ENCODE assay signal across 16 mouse cellular contexts in the genomic region with DNA sequence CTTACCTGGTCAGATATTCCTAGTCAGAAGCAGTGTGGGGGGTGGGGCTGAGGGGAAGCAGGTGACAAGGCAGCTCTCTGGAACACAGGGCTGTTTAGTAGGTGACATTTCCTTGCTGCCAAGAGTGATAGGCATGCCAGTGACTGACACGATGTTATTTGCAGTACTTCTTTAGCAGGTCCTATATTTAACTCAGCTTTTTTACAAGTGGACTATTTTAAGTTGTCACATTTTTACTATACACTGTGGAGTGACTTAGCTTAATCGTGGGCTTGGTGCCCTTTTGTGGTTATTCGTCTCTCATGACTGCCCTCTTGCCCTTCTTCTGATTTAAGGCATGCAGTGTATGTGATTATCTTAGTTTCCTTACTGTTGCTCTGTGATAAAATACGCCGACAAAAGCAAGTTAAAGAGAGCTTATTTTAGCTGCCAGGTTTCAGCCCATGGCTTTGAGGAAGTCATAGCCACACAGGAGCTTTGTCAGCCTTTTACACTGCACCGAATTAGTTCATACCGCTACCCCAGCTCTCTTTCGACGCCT. TPM values are rescaled to one million over a fixed set of nuclear protein-coding genes. Genes with fewer than 3 reads are reported as not detected.
A peak's percentile ranks its signal among the peaks of the same experiment; 100 is the strongest.
DNase-seq lines count a peak whose midpoint lies in the region; ATAC-seq lines count a peak whose summit lies in the region.
"Had no signal": no experiment of that assay in that cellular context is flagged by ENCODE, and none has a peak within 500 bp of the region (broad histone marks: within the 10 kb centered on the region; RNA-seq: fewer than 3 reads in every experiment).

No protein-coding gene starts in this region.

- H3K27me3 ChIP-seq in heart, embryonic 15.5 days = no peaks in the 10 kb centered on the region
- H3K27me3 ChIP-seq: midbrain, embryonic 15.5 days; neural tube, embryonic 13.5 days had no signal

- H3K9me3 ChIP-seq in heart, embryonic 15.5 days (replicated peaks) = 0 out of 2 replicates have a peak, but pooled peaks cover 3% of the 10 kb centered on the region
- H3K9me3 ChIP-seq: midbrain, embryonic 15.5 days; neural tube, embryonic 13.5 days had no signal

- peaks cover 4% of the 10 kb centered on the region for H3K4me1 ChIP-seq in heart, embryonic 15.5 days (replicated peaks)
- H3K4me1 ChIP-seq: midbrain, embryonic 15.5 days; neural tube, embryonic 13.5 days had no signal

- intact Hi-C loops in left cerebral cortex, postnatal 25 days (cut with DNase I) = no loop called here
- intact Hi-C loops in gastrocnemius, postnatal 36 days (cut with DNase I) = no loop called here

- no peak overlapping the region for H3K9ac ChIP-seq in heart, embryonic 15.5 days
- H3K9ac ChIP-seq: liver, embryonic 14.5 days; midbrain, embryonic 15.5 days; neural tube, embryonic 13.5 days had no signal

- no peaks in the 10 kb centered on the region for H3K36me3 ChIP-seq in heart, embryonic 15.5 days
- H3K36me3 ChIP-seq: midbrain, embryonic 15.5 days; neural tube, embryonic 13.5 days had no signal

- peak overlapping the region; percentile 92 for H3K27ac ChIP-seq in heart, embryonic 15.5 days
- H3K27ac ChIP-seq: liver, embryonic 14.5 days; midbrain, embryonic 15.5 days; neural tube, embryonic 13.5 days had no signal

- 0 out of 2 replicates have a peak overlapping the region, but pooled peaks have one; percentile 8 for H3K4me2 ChIP-seq in heart, embryonic 15.5 days
- H3K4me2 ChIP-seq: midbrain, embryonic 15.5 days; neural tube, embryonic 13.5 days had no signal

- 36% methylated on average over 9 of the region's 9 CpGs for WGBS in heart, embryonic 15.5 days

- H3K4me3 ChIP-seq in heart, embryonic 15.5 days = no peak overlapping the region
- H3K4me3 ChIP-seq: midbrain, embryonic 15.5 days; neural tube, embryonic 13.5 days had no signal

- ATAC-seq in heart, embryonic 15.5 days (replicated peaks; ENCODE audit: insufficient number of reproducible peaks, insufficient read depth, low FRiP score, low read depth) = peak; percentile 92
- ATAC-seq: midbrain, embryonic 15.5 days had no signal

- peak; percentile 8 to 25 for DNase-seq in left cerebral cortex, postnatal 25 days (ENCODE audit: low spot score in 2 of 2)
- no peak for DNase-seq in left cerebral cortex, adult 18-20 months (ENCODE audit: low spot score in 2 of 2)
- peak; percentile 23 to 37 for DNase-seq in gastrocnemius, postnatal 36 days
- peak; percentile 83 for DNase-seq in skeletal muscle tissue, adult 2 months (ENCODE audit: low read depth, low spot score)
- DNase-seq in kidney, adult 9 months = no peak
- DNase-seq in kidney, adult 11 months = no peak
- DNase-seq: cerebellum, adult 9-11 months; kidney, adult 2 months; left cerebral cortex, postnatal 4 days; lung, postnatal 4 days had no signal

RNA-seq across cellular contexts. Expression of gene Rxfp1, which starts 47.5 kb away (rescaled TPM):
- total RNA-seq in left cerebral cortex, postnatal 25 days (2021) = 10 to 100 TPM; 12.2 to 17.0 TPM
- total RNA-seq in left cerebral cortex, adult 18-20 months (2021) = 10 to 100 TPM; 12.0 to 16.8 TPM
- total RNA-seq in gastrocnemius, postnatal 36 days (2021) = not detected
- 9.2 and 10.3 TPM in 2 replicates for polyA plus RNA-seq in heart, embryonic 15.5 days (2015; fragmentation: Nextera tagmentation; extraction: Ambion mirVana)
- polyA plus RNA-seq: hindbrain, embryonic 11.5 days; neural tube, embryonic 13.5 days; stomach, embryonic 14.5 days had no signal

Comparison
In these comparisons a context has a peak if more than half of its experiments do, and no peak if none do; other contexts are left out.
1. DNase-seq: peak in left cerebral cortex, postnatal 25 days (2 of 2), gastrocnemius, postnatal 36 days (2 of 2) and skeletal muscle tissue, adult 2 months (single experiment); none in left cerebral cortex, adult 18-20 months (0 of 2), kidney, adult 9 months (single experiment) and kidney, adult 11 months (single experiment).
2. RNA of gene Rxfp1, which starts 47.5 kb away (total RNA-seq): 12.2 to 17.0 TPM in left cerebral cortex, postnatal 25 days and 12.0 to 16.8 TPM in left cerebral cortex, adult 18-20 months; not detected in gastrocnemius, postnatal 36 days; every median in the first group is over 10 times any median in the second.